Mouse (Mus musculus) embryo, embryonic 11 days (tissue): ENCODE measurements around the gene Natd1.

Experiments used
- DNase-seq: peaks from one replicate; pipeline ENCODE4 v3.0.0-alpha.2; 2015

Gene Natd1

DNA sequence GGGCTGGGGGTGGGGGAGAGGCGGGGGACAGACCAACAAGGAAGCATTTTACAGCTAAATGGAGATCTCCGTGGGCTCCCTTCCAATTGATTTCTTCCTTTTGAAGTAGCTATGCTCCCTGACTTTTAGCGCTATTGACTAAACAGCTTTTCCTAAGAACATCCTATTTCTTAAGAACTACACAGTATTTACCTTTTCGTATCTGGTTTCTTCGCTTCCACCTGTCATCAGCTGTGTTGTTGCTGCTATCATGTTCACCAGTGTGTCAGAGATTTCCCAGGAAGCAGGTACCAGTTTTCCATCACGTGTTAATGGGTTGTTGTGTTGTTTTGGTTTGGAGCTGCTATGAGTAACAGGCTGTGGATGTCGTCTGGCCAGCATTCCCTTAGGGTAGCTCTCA is at the start of gene Natd1:
Gene Natd1 (minus strand): TSS at position 260 of the 400 bp plus-strand sequence.
- DNase-seq = no peak

DNA sequence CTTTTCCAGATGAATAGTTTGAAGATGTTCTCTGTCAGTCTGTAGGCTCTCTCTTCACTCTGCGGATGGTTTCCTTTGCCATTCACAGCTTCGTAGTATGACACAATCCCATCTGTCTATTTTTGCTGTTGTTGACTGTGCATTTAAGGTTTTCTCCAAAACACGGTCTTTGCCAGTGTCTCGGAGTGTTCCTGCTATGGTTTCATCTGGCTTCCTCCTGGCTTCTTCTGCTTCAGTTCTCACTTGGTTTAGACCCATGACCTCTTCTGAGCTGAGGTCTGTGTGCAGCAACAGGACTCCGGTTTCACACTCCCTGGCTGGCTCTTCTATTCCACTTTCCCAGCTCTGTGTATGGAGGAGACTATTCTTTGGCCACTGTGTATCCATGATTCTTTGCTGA is 48.2 kb upstream of the Natd1 start:
- no peak for DNase-seq

DNA sequence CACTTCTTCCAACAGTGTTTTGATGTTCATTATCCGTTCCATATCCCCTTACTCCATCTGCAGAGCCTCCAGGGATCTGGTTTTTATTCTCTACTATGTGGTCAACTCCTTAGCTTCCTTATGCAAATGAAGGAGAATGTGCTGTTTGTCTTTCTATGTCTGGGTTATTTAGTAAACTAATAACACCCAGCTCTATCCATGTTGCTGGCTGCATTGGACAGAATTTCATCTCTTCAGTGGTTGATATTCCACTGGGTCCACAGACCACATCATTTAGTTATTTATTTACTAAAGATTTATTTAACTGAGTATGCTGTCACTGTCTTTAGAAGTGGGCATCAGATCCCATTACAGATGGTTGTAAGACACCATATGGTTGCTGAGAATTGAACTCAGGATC is 46.6 kb upstream of the Natd1 start:
- no peak for DNase-seq

DNA sequence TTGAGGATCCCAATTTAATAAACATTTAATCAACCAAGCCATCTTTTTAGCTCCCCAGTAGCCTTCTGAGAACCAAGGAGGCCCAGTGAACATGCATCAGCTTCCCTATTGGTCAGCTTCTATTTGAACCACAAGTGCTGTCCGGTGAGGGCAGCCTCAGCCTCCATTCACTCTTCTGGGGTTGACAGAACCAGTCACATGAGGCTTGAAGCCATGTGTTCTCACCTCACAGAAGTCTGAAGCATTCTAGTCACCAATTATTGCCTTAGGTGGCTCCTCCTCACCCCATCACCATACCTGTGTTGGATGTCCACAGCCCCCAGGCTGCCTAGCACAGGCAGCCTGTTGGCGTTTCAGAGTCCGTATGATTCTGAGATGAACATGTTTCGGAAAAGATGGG is 44.4 kb upstream of the Natd1 start:
- no peak for DNase-seq

DNA sequence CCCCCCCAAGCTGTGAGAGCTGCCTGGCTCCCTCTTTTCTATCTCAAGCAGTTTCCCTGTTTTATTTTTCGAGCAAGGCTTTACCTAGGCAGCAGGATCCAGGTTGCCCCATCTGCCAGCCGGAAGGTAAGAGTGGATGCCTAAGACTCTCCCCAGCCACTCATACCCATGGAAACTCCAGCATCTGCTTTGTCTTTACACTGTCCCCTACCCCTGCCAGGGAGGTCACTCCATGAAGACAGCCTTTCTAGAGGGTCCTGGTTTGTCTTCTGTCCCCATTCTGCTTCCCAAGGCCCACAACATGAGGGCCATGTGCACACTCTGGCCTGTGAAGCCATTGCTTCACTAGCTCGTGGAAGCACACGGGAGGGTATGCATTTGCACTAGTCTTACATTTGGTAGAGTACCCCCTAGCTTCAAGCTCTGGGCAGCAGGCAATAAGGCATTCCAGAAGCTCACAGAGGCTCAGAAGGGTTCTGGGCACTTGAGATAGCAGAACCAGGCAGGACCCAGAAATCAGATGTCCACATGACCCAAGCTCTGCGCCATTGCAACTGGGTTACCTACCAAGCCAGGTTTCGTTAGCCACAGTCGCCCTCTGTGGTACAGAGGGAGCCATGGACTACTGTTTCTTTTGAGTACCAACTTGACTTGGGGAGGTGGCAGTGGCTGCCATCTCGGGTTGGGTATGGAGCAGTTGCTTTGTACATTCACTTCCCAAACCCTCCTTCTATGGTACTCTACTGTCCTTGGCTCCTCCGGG is 41.3 kb upstream of the Natd1 start:
- DNase-seq = no peak

DNA sequence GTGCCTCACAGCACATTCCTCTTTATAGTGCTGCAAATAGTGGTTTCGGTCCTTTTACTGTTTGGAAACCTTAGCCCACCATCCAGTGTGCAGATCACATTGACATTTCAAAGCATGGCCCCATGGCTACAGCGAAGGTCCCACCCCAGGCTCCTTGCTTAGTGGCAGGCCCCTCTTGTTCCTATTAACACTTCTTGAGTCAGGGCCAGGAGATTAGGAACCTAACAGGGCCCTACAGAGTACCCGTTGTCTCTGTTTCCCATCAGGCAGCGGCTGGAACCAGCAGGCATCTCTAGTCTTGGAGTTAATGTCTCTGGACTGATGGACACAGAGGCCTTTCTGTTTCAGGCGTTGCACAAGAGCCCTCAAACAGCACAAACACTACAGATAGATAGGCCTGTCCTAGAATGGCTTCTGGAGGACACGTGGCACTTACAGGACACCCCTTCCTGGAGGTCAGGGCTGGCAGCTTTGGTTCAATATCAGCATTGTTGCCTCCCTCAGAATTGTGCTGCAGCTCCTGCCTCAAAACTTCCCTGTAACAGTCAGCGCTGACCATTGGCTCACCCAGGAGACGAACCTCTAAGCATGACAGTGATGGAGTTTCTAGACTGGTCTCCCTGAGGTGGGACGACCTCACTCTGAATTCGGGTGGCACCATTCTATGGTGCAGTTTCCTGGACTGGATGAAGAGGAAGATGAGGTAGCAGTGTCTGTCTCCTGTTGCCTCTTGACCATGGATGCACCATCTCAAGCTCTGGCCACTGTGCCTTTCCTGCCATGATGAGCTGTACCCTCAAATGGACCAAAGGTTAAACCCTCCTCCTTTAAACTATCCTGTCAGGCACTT is 39.9 kb upstream of the Natd1 start:
- no peak for DNase-seq

DNA sequence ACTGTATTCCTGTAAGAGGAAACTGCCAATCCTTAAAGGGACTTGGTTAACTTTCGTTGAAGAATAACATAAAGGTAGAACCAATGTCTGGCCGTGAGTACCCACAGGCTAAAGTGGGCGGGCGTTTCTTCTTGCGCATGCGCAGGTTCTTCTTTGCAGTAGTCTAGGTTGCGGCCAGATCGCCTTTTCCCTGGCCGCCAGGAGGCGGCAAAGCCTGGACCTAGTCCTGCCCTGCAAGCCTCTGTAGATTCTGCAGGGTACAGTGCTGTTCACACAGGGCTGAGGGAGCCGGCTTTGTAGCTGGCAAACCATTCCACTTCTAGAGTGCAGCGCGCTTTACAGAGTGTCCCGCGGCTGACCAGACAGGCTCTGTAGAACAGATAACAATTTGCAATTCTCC is 39.3 kb upstream of the Natd1 start:
- DNase-seq = peak; percentile 95

DNA sequence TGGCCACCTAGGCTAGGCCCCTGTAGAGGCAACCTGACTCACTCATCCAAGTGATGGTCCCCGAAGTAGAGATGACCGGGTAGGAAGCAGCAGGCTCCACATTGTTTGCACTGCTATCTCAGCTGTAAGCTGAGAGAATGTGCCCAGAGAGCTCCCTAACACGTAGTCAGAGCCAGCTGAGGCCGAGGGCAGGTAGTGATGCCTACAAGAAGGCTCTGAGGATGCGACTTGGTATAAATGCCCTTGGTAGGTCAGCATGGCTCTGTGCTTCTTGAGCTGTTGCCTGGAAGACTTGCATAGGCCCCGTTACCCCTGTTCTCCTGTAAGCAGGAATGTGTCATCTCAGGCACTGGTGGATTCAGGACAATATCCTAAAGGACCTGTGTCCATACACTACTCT is 38.4 kb upstream of the Natd1 start:
- DNase-seq = no peak

DNA sequence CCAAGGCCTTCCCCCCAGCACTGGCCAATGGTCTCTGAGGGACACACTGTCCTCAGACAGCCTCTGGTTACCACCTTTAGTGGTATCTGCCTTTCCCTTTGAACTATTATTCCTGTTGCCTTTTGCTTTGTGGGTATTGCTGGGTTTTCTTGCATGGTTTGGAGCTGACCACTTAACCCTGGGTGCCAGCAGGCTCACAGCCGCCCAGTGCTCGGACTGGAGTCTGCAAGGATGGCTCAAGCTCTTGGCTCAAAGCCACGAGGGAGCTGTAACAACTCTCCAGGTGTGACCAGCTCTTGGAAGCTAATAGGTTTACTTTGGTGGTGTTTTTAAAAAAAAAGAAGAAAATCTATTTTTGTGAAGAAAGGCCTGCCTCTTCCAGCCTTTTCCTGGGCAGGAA is 37.8 kb upstream of the Natd1 start:
- no peak for DNase-seq

DNA sequence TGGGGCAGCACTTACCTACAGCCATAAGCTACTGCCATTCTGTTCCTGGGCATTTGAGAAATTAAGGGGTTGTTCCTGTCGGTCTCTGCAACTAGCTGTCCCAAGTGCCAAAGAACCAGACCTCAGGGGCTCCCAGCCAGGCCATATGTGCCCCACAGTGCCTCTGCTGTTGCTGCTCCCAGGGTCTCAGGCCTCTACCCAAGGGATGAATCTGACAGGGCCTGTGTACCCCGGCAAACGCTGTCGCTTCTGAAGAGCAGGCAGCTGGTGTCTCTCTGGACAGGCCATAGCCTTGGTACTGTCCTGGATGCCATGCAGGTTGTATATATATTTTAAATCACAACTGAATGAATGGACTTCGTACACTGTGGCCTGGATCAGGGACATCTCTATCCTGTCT is 37.3 kb upstream of the Natd1 start:
- DNase-seq = no peak

DNA sequence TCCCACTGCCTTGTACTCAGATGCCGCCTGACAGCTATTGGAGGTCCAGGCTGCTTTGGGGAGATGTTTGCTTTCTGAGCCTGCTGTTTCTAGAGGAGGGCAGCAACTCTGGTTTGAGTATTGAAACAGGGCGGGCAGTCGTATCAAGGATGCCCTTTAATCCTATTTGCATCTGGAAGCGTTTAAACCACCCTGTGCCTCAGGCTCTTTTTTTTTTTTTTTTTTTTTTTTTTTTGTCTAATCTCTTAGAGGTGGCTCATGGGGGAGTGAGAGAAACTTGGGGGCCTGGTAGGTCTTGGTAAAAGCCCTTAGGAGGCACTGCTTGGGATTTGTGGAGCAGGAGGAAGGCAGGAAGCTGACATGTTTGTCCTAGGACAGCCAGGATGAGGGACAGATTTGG is 30.5 kb upstream of the Natd1 start:
- DNase-seq = no peak

DNA sequence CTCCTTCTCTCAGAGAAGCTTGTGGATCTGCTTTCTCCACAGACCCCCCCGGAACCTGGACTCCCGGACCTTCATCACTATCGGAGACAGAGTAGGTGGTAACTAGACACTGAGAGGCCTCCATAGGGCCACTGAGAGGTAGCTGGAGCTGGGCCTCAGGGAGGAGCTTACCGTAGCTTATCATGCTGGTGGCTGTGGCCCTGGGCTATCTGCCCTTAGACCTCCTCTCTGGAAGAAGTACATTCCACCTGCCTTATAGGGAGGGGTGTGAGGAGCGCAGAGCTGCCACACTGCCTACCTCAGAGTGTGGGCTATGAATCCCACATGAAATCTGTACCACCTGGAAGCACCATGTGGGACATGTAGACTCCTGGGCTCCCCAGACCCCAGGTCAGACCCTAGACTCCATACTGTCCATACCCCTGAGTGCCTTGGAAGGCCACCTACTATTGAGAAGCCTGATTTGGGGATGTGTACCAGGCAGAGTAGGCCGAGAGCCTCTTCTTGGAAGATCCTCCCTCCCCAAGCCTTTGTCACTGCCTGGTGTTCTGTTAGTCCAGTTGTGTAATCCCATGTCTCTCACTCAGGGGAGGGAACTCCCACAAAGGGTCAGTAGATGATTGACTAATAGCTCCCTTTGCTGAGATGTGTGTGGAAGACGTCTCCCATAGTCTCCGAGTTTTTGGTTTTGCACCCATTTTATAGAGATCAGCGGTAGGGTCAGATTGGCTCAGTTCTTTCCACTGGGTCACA is 27.9 kb upstream of the Natd1 start:
- no peak for DNase-seq

DNA sequence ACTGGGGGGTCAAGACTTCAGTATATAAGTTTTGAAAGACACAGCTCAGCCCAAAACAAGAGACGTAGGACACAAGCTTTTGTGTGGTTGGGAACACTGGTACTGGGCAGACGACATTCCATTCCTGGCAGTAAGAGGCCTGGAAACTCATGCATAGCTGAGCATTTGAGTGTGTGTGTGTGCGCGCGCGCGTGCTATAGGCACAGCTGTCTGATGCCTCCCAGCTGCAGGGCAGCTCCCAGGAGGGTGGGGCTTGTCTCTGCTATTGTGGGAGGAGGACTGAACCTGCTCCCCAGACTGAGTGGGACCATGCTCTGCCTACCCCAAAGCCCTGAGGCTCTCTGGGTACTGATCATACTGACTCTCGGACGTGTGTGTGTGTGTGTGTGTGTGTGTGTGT is 26.8 kb upstream of the Natd1 start:
- DNase-seq = peak; percentile 58

DNA sequence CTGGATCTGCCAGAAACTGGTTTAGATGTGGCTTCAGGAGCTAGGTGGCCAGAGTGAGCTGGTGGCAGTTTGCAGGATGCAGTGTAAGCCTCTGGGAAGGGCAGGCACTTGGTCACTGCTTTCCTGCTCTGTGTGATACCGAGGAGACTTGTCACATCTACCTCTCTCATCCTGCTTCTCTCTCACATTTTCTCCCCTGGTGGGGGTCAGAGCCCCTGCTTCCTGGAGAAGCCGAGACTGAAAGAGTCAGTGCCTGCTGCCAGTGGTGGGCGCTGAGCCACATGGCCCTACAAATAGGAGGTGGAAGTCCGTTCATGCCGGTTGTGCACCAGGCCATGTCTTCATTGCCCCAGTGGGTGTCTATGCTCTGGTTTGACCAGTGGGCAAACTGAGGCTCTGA is 26.0 kb upstream of the Natd1 start:
- DNase-seq = no peak

DNA sequence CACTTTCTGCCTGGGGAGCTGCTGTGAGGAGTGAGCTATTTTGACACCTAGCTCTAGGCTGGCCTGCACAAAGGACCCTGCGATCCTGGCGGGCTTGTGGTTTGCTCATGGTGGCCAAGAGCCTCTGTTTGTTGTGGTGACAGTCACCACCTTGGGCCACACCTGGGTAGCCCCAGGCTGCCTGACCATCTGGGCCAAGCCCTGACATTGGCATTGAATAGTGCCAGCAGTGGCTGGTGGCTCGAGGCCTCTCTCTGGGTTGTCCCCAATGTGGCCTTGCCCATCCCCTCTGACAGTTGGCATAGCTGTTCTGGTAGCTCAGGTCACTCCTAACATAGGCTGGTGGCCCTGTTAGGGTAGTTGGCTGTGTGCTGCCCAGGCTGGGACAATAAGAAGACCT is 24.9 kb upstream of the Natd1 start:
- no peak for DNase-seq

DNA sequence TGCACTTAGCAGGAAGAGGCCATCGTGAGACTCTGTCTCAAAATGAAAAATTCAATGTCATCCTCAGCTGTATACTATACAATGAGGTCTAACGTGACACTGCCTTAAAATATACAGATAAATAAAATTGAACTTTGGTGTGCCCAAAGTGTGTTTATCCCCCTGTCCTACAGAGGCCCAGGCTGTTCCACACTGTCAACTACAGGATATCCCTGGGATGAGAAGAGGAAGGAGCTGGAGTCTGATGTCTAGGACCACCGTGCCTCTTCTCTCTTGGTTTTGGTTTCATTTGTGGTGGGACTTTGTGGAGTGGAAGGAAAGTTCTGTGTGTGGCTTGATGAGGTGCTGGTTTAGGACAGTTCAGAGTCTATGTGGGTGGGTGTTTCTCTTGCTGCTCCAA is 23.1 kb upstream of the Natd1 start:
- no peak for DNase-seq

DNA sequence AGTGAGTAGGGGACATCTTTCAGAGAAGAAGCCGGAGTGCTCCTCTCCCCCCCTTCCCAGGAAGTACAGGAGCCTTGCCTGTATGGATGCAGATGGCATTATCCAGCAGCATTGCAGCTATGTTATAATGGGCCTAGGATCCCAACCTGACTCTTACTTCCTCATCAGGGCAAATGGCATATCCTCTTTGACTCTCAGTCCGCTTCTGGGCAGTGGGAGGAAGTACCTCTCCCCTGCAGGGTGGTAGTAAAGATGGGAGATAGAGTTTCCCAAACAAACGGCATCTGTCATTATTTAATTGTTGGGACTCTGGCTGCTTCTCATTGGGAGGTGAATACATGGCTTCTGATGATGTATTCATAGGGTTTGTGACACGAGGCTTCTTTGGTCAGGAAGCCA is 21.4 kb upstream of the Natd1 start:
- no peak for DNase-seq

DNA sequence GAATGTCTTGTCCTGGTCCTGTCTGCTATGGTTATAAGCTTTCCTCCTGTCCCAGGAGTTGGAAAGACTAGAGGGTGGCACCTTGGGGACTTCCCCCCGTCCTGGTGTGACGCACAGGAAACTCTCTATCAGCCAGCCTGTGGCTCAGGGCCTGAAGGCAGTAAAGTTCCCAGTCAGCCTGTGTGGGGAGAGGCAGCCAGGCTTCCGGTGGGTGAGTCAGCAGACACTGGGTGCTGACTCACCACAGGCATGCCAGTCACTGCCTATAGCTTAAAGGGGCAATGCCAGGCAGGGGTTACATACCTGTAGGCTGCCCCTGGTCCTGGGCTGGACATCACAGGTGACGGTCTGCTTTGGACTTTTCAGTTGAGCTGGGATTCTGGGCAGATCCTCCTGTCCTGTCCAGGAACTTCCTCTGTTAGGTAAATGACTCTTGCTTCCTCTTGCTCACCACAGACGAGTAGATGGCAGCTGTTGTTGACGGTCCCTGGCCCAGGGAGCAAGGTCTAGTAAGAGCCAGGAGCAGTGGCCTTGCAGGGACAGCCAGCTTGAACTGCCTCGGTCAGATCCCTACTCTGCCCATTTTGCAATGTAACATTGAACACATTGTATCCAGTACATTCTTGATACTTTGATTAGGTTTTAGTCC is 20.9 kb upstream of the Natd1 start:
- no peak for DNase-seq

DNA sequence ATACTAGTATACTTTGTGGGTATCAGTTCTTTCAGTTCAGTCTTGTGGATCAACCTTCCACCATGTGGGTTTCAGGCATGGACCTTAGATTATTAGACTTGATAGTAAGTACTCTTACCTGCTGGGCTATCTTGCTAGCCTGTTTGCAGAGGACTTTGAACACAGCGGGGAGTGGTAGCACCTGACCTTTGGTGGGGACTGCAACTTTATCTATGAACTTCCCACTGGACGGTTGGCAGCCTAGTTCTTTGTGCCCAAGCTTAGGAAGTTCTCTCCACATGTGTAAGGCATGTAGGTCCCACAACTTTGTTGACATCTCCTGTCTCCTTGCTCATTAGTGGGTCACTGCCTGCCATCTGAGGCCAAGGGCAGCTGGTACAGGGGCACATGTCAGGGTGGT is 20.2 kb upstream of the Natd1 start:
- DNase-seq = no peak

DNA sequence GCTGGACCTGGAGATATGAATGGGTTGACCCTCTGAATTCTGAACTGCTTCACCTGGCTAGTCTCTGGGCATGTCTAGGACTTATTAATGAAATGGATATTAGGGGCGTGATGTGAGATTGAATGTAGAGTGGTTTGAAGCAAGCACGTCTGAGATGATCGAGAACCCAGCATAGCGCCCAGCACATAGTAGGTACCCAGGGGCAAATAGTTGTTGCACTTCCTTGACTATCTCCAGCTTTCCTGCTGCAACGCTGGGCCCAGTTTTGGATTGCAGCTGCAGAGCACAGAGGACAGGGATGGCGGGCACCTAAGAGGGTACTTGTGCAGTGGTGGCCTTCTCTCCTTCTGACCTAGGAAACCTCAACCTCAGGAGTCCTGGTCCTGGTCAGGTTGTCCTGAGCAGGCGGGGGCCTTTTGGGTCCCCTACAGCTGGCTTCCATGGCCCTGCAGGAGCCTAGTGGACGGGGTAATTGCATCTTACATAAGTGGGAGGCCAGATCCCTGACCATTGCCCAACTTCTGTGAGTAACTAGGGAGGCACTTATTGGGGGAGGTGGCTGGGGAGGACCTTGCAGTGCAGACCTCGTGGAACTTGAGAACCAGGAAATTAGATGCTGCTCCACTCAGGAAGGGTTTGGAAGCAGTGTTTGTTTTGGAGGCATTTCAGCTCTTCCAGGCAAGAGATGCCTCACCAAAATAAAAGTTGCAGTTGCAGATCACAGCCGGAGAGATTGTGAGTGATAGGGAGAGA is 18.8 kb upstream of the Natd1 start:
- DNase-seq = no peak

DNA sequence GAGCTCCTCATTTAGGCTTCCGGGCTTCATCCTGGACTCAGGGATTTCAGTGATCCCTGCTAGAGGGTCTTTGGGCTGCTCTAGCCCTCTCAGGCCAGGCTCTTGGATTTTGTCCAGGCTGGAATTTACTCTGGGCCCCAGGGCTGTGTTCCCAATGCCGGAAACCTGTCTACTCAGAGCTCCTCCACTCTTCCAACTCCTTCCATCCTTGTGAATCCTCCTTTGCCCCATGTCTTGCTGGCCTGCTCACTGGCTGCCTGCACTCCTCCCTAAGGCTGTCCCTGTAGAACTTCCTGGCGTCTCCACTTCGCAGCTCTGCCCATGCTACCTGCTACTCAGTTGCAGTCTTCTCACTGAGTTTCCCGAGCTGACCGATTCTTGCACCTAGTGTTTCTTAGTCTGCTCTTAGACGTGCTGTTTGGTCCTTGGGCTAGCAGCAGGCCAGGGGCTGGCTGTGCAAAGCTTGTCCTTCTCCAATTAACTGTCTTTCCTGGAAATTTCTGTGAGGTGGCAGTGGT is 18.0 kb upstream of the Natd1 start:
- DNase-seq = no peak

DNA sequence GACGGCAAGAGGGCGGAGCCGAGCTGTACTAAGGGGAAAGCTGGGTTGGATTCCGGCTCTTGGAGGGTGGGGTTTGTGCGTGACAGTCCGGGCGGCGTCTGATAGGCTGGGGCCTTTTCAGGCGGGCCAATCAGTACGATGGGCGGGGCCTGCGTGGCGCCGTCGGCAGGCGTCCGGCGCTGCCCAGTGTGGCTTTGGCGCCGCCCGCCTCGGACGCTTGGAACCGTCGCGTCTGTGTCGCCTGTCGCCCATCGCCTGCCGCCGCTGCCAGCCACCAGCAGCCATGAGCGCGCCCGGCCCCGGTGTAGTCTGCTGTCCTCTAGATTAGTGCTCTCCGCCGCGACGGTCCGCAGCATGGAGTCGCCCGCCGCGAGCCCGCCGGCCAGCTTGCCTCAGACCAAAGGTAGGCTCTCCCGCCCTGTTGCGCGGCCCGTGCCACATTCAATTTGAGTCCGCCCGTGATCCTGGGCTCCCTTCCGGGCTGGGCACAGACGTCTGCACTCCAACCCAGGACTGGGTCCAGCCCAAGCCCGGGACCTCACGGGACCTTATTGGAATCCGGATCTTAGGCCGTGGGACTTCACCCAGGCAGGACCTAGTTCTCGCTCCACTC is 17.4 kb upstream of the Natd1 start, which contains the start of gene Map2k3:
Gene Map2k3 (plus strand): TSS at position 165 of the 613 bp plus-strand sequence.
- DNase-seq = peak; percentile 99
